Mouse (Mus musculus): ENCODE data around the gene Tedc1. TPM values are rescaled to one million over a fixed set of nuclear protein-coding genes. Genes with fewer than 3 reads are reported as not detected.
A peak's percentile ranks its signal among the peaks of the same experiment; 100 is the strongest.

The Tedc1 gene
- polyA plus RNA-seq, 1 experiment from 2014 or later = 22.7 TPM

DNA sequence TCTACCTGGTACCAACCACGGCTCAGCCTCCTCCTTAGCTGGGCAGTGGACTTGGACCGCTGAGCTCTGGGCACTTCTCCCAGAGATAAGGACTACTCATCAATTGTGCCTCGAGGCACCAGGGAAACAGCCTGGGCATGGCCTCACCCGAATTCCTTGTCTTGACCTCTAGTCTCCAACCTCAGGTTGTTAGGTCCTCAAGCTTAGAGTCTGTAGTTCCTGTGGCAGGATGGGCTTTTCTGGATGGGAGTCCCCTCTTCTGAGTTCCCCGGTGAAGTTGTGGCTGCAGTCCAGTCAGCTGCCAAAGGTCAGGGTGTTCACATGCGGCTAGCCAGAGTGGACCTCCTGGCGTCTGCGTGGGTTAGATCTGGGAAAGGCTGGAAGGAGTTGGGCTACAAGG is 5.2 kb upstream of the Tedc1 start:
- Histone ChIP-seq H3K4me3 (ENCODE audit: low read length) (no peak overlapping the region), H3K4me1 (ENCODE audit: control insufficient read depth, insufficient read depth, low read length) (peaks cover 44% of the 10 kb centered on the region), H3K27me3 (replicated peaks; ENCODE audit: control insufficient read depth, insufficient read depth, low read length) (no peaks in the 10 kb centered on the region; the same call in 1 of the 2 replicates), H3K36me3 (ENCODE audit: control insufficient read depth, insufficient read depth, low read length) (no peaks in the 10 kb centered on the region), H3K4me2 (ENCODE audit: low read depth, low read length) (peak overlapping the region; percentile 92), H3K9ac (ENCODE audit: low read depth, low read length) (no peak overlapping the region), H3K27ac (ENCODE audit: low read length) (no peak overlapping the region), H3K9me3 (ENCODE audit: control insufficient read depth, low read length) (no peaks in the 10 kb centered on the region)
- ATAC-seq = no peak
- WGBS = 55% methylated on average over 8 of the region's 8 CpGs

DNA sequence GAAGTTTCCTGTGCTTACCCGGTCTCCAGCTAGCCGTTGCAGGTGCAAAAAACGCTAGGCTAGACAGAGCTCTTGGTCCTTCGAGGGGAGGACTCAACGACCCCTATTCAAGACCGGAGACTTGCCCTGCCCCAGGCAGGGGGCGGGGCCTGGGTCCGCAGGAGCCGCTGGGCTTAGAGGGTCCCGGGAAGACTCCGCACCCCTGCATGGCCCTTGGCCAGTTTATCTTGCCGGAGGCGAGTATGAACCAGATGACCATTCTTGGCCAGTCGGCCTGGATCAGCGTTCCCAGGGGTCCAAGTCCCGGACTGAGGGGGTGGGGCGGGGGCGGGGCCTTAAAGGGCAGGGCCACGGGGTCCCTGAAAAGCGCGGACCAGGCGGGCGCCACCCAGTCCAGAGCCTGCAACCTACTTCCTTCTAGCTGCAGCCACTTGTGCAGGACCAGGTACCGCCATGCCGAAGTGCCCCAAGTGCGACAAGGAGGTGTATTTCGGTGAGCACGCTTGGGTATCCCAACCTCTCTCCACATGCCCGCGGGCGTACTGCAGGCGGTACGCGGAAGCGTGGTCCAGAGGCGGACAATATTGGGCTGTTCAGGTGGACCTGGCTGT is 4.5 kb upstream of the Tedc1 start:
- Histone ChIP-seq H3K9ac (ENCODE audit: low read depth, low read length) (peak overlapping the region; percentile 73), H3K27me3 (replicated peaks; ENCODE audit: control insufficient read depth, insufficient read depth, low read length) (no peaks in the 10 kb centered on the region; the same call in 1 of the 2 replicates), H3K4me1 (ENCODE audit: control insufficient read depth, insufficient read depth, low read length) (peaks cover 40% of the 10 kb centered on the region), H3K27ac (ENCODE audit: low read length) (peak overlapping the region; percentile 9; the same call in 1 of the 2 replicates), H3K4me2 (ENCODE audit: low read depth, low read length) (peak overlapping the region; percentile 92), H3K36me3 (ENCODE audit: control insufficient read depth, insufficient read depth, low read length) (no peaks in the 10 kb centered on the region), H3K9me3 (ENCODE audit: control insufficient read depth, low read length) (no peaks in the 10 kb centered on the region), H3K4me3 (ENCODE audit: low read length) (peak overlapping the region; percentile 67)
- no peak for ATAC-seq
- under 1% methylated on average over 36 of the region's 36 CpGs for WGBS

DNA sequence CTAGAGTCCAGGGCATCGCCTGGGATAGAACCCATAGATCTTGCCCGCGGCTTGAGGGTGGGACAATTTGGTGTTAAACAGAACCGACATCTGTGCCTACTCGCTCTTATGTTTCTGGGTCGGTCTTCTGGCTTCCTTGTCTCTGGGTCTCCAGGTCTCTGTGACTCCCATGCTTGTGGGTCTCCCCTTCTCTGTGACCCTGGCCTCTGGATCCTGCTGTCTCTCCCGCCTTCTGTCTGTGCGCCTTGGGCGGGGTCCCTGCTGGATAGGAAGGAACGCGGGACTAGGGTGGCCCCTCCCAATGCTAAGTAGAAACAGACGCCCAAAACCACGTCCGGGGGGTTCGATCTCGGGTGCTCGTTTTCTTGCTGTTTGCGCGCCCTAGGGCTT is 4.0 kb upstream of the Tedc1 start:
- Histone ChIP-seq H3K4me2 (ENCODE audit: low read depth, low read length) (peak overlapping the region; percentile 92), H3K27ac (ENCODE audit: low read length) (peak overlapping the region; percentile 9), H3K9me3 (ENCODE audit: control insufficient read depth, low read length) (no peaks in the 10 kb centered on the region), H3K9ac (ENCODE audit: low read depth, low read length) (peak overlapping the region; percentile 73), H3K27me3 (replicated peaks; ENCODE audit: control insufficient read depth, insufficient read depth, low read length) (no peaks in the 10 kb centered on the region; the same call in 1 of the 2 replicates), H3K4me1 (ENCODE audit: control insufficient read depth, insufficient read depth, low read length) (peaks cover 43% of the 10 kb centered on the region), H3K36me3 (ENCODE audit: control insufficient read depth, insufficient read depth, low read length) (no peaks in the 10 kb centered on the region), H3K4me3 (ENCODE audit: low read length) (peak overlapping the region; percentile 67)
- 18% methylated on average over 19 of the region's 19 CpGs for WGBS
- ATAC-seq = no peak

DNA sequence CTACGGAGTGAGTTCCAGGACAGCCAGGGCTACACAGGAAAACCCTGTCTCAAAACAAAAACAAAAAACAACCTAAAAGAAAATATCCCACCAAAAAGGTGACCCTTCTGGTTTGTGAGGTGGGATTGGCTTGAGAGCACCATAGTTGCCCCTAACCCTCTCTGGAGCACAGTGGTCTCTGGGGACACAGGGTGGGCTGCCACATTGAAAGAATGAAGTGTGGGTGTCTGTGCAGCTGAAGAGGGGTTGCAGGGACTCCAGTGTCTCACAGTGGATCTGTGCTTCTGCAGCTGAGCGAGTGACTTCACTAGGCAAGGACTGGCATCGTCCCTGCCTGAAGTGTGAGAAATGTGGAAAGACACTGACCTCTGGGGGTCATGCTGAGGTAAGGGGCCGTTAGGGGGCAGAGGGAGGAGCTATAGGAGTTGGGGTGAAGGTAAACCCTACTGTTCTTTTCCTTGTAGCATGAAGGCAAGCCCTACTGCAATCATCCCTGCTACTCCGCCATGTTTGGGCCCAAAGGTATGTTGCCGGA is 3.2 kb upstream of the Tedc1 start:
- 82% methylated on average over 6 of the region's 6 CpGs for whole genome bisulfite sequencing
- Histone ChIP-seq H3K4me1 (ENCODE audit: control insufficient read depth, insufficient read depth, low read length) (peaks cover 42% of the 10 kb centered on the region), H3K4me3 (ENCODE audit: low read length) (peak overlapping the region; percentile 67; the same call in 1 of the 2 replicates), H3K27ac (ENCODE audit: low read length) (no peak overlapping the region), H3K36me3 (ENCODE audit: control insufficient read depth, insufficient read depth, low read length) (no peaks in the 10 kb centered on the region), H3K9me3 (ENCODE audit: control insufficient read depth, low read length) (no peaks in the 10 kb centered on the region), H3K27me3 (replicated peaks; ENCODE audit: control insufficient read depth, insufficient read depth, low read length) (no peaks in the 10 kb centered on the region; the same call in 1 of the 2 replicates), H3K4me2 (ENCODE audit: low read depth, low read length) (peak overlapping the region; percentile 92), H3K9ac (ENCODE audit: low read depth, low read length) (peak overlapping the region; percentile 73; the same call in 1 of the 2 replicates)
- no peak for ATAC-seq

DNA sequence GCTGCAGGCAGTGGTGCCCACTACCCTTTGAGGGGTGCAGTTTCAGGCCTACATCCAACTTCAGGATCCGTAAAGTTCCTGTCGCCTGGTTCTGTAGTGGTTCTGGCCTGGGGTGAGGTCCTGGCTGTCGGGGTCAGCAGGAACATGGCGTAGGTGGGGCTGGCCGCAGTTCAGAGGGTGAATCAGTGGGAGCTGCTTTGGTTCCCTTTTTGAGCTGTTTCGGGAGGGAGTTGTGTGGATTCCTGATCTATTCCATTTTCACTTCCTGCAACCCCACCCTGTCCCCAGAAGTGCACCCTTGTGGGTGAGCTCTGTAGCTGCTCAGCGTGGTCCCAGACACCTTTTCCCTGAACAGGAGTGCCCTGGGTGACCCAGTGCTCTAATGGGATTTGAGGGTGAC is 2.2 kb upstream of the Tedc1 start:
- 95% methylated on average over 7 of the region's 7 CpGs for WGBS
- ATAC-seq = no peak
- no peak overlapping the region for H3K27ac ChIP-seq (ENCODE audit: low read length)

DNA sequence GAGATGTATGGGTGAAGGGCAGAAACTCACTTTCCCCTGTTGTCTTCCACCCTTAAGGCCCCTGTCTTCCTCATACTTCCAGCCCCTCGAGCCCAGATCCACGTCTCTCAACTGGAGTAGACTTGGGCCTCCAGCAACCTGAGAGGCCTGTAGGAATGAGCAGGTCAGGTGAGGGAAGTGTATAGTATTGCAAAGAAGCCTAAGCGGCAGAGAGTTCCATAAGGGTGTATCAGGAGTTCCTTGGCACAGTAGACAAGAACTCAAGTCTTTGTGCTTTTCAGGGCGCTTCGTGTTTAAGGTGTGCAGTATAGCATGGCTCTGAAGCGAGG is 1.5 kb upstream of the Tedc1 start:
- Histone ChIP-seq H3K9ac (ENCODE audit: low read depth, low read length) (peak overlapping the region; percentile 76), H3K9me3 (ENCODE audit: control insufficient read depth, low read length) (no peaks in the 10 kb centered on the region), H3K27me3 (replicated peaks; ENCODE audit: control insufficient read depth, insufficient read depth, low read length) (no peaks in the 10 kb centered on the region; the same call in 1 of the 2 replicates), H3K4me3 (ENCODE audit: low read length) (peak overlapping the region; percentile 44), H3K4me1 (ENCODE audit: control insufficient read depth, insufficient read depth, low read length) (peaks cover 31% of the 10 kb centered on the region), H3K27ac (ENCODE audit: low read length) (peak overlapping the region; percentile 93), H3K36me3 (ENCODE audit: control insufficient read depth, insufficient read depth, low read length) (no peaks in the 10 kb centered on the region), H3K4me2 (ENCODE audit: low read depth, low read length) (peak overlapping the region; percentile 90)
- 80% methylated on average over 6 of the region's 6 CpGs for WGBS
- ATAC-seq = no peak

More for the DNA sequence above, 2.2 kb upstream of the Tedc1 start:
- Histone ChIP-seq H3K9me3 (ENCODE audit: control insufficient read depth, low read length) (no peaks in the 10 kb centered on the region), H3K36me3 (ENCODE audit: control insufficient read depth, insufficient read depth, low read length) (no peaks in the 10 kb centered on the region), H3K4me3 (ENCODE audit: low read length) (no peak overlapping the region), H3K9ac (ENCODE audit: low read depth, low read length) (no peak overlapping the region), H3K4me2 (ENCODE audit: low read depth, low read length) (no peak overlapping the region), H3K27me3 (replicated peaks; ENCODE audit: control insufficient read depth, insufficient read depth, low read length) (no peaks in the 10 kb centered on the region; the same call in 1 of the 2 replicates), H3K4me1 (ENCODE audit: control insufficient read depth, insufficient read depth, low read length) (peaks cover 33% of the 10 kb centered on the region)

DNA sequence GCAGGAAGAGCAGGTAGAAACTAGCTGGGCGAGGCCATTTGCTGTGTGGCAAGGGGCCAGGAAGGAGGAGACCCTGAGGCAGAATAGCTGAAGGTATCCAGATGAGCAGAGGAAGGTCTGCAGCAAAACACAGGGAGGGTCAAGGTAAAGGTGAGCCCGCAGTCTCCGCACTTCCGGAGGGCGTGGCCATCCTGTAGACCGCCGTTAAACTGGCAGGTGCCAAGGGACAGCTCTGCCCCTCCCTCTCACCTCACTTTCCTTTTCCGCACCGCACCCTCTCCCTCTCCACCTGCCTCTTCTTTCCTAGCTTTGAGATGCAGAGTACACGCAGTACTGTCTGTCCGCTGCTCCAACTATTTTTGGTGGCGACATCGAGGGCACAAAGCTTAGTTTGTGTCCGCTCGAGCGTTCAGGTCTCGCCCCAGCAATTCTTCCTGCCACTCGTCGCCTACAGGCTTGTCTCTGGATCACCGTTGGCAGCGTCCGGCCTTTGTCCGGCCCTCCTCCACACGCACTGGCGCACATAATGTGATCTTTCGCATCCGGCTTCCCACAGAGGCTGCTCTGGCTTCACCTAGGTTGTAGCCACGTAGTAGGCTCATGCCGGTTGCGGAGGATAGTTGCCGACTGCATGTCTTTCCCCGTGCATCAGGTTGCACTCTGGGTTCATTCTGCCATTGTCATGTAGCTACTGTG is 997 bp upstream of the Tedc1 start:
- peaks cover 31% of the 10 kb centered on the region for H3K4me1 ChIP-seq (ENCODE audit: control insufficient read depth, insufficient read depth, low read length)
- WGBS = 4% methylated on average over 32 of the region's 32 CpGs

DNA sequence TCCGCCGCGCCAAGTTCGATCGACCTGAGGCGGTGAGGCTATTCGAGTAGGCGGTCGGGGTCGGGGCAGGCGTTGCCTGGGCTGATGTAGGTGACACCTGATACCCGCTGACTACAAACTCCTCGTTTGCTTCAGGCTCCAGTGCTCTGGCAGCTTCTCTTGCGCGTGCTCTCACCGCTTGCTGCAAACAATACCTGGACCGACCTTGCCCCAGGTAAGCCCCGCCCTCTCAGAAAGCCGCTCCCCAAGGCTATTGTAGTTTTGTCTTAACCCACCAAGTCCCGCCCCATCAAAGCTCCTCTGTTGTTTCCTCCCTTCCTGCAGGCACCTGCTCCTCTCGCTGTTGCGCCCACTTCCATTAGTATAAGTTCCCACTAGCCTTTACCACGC is 314 bp downstream of the Tedc1 start:
- peak overlapping the region; percentile 88 for H3K4me2 ChIP-seq (ENCODE audit: low read depth, low read length)
- H3K27ac ChIP-seq (ENCODE audit: low read length) = peak overlapping the region; percentile 87
- H3K4me3 ChIP-seq (ENCODE audit: low read length) = peak overlapping the region; percentile 76
- H3K36me3 ChIP-seq (ENCODE audit: control insufficient read depth, insufficient read depth, low read length) = no peaks in the 10 kb centered on the region
- WGBS = under 1% methylated on average over 23 of the region's 23 CpGs
- no peaks in the 10 kb centered on the region; the same call in 1 of the 2 replicates for H3K27me3 ChIP-seq (replicated peaks; ENCODE audit: control insufficient read depth, insufficient read depth, low read length)
- peak; percentile 54 for ATAC-seq
- peaks cover 18% of the 10 kb centered on the region for H3K4me1 ChIP-seq (ENCODE audit: control insufficient read depth, insufficient read depth, low read length)
- H3K9ac ChIP-seq (ENCODE audit: low read depth, low read length) = peak overlapping the region; percentile 74
- no peaks in the 10 kb centered on the region for H3K9me3 ChIP-seq (ENCODE audit: control insufficient read depth, low read length)

More for the DNA sequence above, 997 bp upstream of the Tedc1 start:
- Histone ChIP-seq H3K4me2 (ENCODE audit: low read depth, low read length) (peak overlapping the region; percentile 90), H3K27ac (ENCODE audit: low read length) (peak overlapping the region; percentile 93), H3K27me3 (replicated peaks; ENCODE audit: control insufficient read depth, insufficient read depth, low read length) (no peaks in the 10 kb centered on the region; the same call in 1 of the 2 replicates), H3K36me3 (ENCODE audit: control insufficient read depth, insufficient read depth, low read length) (no peaks in the 10 kb centered on the region), H3K4me3 (ENCODE audit: low read length) (peak overlapping the region; percentile 44), H3K9ac (ENCODE audit: low read depth, low read length) (peak overlapping the region; percentile 76), H3K9me3 (ENCODE audit: control insufficient read depth, low read length) (no peaks in the 10 kb centered on the region)
- ATAC-seq = peak; percentile 7

DNA sequence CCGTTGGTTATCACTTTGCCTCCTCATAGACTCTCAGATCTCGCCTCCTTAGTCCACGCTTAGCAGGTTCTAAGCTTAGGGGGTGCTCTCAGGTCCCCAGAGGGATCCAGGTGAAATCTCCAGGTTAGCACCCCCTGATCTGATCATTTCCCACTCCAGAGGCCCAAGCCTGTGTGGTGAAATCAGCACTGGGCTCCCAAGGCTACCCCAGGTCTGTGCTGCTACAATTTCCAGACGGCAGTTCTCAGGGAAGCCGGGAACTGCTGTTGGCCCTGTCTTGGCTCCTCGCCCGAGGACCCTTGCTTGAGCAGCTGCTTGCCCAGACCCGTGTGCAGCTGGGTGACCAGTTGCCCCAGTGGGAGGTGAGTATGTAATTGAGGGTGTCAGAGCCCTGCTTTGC is 781 bp downstream of the Tedc1 start:
- ATAC-seq = no peak
- WGBS = 25% methylated on average over 8 of the region's 8 CpGs
- H3K4me1 ChIP-seq (ENCODE audit: control insufficient read depth, insufficient read depth, low read length) = peaks cover 16% of the 10 kb centered on the region
- H3K36me3 ChIP-seq (ENCODE audit: control insufficient read depth, insufficient read depth, low read length) = no peaks in the 10 kb centered on the region
- H3K27ac ChIP-seq (ENCODE audit: low read length) = no peak overlapping the region
- peak overlapping the region; percentile 76 for H3K4me3 ChIP-seq (ENCODE audit: low read length)
- no peaks in the 10 kb centered on the region for H3K27me3 ChIP-seq (replicated peaks; ENCODE audit: control insufficient read depth, insufficient read depth, low read length)
- peak overlapping the region; percentile 88 for H3K4me2 ChIP-seq (ENCODE audit: low read depth, low read length)
- H3K9ac ChIP-seq (ENCODE audit: low read depth, low read length) = peak overlapping the region; percentile 74
- no peaks in the 10 kb centered on the region for H3K9me3 ChIP-seq (ENCODE audit: control insufficient read depth, low read length)
